Mouse (Mus musculus): ENCODE measurements around the gene Abraxas1. TPM values are rescaled to one million over a fixed set of nuclear protein-coding genes. Genes with fewer than 3 reads are reported as not detected.

Gene Abraxas1
- polyA plus RNA-seq, 1 experiment from 2014 or later = 13.5 TPM

DNA sequence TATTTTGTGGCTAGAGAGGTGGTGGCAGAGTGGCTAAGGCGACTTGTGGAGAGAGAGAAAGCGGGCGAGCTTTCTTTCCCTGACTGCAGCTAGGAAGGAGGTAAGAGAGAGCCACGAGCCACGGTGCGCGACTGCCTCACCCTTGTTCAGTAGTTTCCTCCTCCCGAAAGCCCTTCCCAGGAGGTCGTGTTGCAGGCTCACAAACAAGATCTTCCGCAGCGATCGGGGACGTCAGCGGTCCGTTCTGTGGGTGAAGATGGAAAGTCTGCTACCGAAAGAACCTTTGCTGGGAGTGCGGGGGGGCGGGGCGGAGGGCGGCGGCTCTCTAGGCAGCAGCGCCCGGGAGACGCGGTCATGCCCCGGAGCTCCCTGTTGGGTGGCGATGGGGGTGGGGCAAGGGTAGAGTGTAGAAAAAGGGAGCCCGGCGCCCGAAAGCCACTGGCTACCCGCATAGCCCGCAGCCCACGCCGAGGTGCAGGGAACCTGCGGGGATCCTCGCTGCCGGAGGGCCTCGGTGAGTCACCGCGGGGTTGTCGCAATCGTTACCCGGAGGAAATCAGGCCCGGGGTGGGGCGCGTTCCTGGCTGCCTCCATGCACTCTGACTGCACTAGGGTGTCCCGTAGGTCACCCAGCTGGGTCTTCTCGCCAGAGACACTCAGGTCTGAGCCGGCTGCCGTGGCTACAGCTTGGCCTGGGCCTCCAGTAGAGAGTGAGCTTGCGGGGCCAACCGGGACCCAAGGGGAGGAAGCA is 25.3 kb upstream of the Abraxas1 start:
- H3K9me3 ChIP-seq (replicated peaks) = no peaks in the 10 kb centered on the region
- H3K27me3 ChIP-seq (replicated peaks) = peaks cover 55% of the 10 kb centered on the region
- H3K9ac ChIP-seq (replicated peaks) = peak overlapping the region; percentile 54
- peak; percentile 66 for ATAC-seq (ENCODE audit: low FRiP score)
- H3K4me3 ChIP-seq (replicated peaks) = peak overlapping the region; percentile 56
- H3K27ac ChIP-seq (replicated peaks) = no peak overlapping the region
- under 1% methylated on average over 51 of the region's 52 CpGs for WGBS
- peaks cover 22% of the 10 kb centered on the region for H3K4me1 ChIP-seq
- H3K36me3 ChIP-seq = no peaks in the 10 kb centered on the region
- peak overlapping the region; percentile 99 for H3K4me2 ChIP-seq

DNA sequence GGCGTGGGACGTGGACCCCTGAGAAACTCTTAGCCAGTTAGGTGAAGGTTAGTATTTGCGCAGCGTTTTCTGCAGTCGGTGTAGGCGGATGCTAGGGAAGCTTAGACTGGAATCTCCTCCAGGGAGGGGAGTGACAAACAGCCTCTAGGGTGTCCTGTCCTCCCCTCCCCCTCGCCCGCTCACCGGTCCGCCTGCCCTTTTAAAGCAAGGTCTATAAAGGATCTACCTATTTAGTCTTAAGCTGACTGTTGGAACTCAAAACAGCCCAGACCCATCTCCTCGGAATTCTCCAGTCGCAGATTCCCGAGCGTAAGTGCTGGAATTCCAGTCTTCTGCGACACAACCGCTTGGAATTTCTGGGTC is 24.7 kb upstream of the Abraxas1 start, which contains the start of gene Gpat3:
TSS of gene Gpat3 (plus strand) at position 229 of the 363 bp plus-strand sequence.
- no peaks in the 10 kb centered on the region for H3K9me3 ChIP-seq (replicated peaks)
- ATAC-seq (ENCODE audit: low FRiP score) = no peak
- peak within 1 kb of the TSS; percentile 99 for H3K4me2 ChIP-seq
- H3K36me3 ChIP-seq = no peaks in the 10 kb centered on the region
- peaks cover 22% of the 10 kb centered on the region for H3K4me1 ChIP-seq
- under 1% methylated on average over 16 of the region's 16 CpGs for WGBS
- H3K27me3 ChIP-seq (replicated peaks) = peaks cover 55% of the 10 kb centered on the region
- peak within 1 kb of the TSS; percentile 54 for H3K9ac ChIP-seq (replicated peaks)
- no peak within 1 kb of the TSS for H3K27ac ChIP-seq (replicated peaks)
- peak within 1 kb of the TSS; percentile 56 for H3K4me3 ChIP-seq (replicated peaks)

DNA sequence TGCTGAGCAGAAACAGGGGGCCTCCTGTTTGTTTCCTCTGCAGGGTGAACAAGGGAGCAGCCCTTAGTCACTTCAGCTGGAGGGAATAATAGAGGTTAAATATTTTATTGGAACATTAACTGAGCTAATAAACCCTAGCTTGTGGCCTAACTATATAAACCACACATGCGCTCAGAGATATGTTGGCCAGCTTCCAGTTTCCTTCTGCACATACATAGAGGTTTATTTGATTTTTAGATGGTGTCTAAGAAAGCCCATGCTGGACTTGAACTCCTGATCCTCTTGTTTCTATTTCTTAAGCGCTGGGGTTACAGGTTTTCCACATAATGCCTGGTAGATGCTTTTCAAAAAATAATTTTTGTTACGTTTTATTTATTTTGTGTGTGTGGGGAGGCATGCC is 23.7 kb upstream of the Abraxas1 start:
- Histone ChIP-seq H3K36me3 (no peaks in the 10 kb centered on the region), H3K4me1 (peaks cover 22% of the 10 kb centered on the region), H3K27ac (replicated peaks) (no peak overlapping the region), H3K9me3 (replicated peaks) (no peaks in the 10 kb centered on the region), H3K27me3 (replicated peaks) (peaks cover 54% of the 10 kb centered on the region), H3K9ac (replicated peaks) (no peak overlapping the region), H3K4me2 (no peak overlapping the region), H3K4me3 (replicated peaks) (no peak overlapping the region)
- 57% methylated on average over 3 of the region's 3 CpGs for WGBS
- ATAC-seq (ENCODE audit: low FRiP score) = no peak

DNA sequence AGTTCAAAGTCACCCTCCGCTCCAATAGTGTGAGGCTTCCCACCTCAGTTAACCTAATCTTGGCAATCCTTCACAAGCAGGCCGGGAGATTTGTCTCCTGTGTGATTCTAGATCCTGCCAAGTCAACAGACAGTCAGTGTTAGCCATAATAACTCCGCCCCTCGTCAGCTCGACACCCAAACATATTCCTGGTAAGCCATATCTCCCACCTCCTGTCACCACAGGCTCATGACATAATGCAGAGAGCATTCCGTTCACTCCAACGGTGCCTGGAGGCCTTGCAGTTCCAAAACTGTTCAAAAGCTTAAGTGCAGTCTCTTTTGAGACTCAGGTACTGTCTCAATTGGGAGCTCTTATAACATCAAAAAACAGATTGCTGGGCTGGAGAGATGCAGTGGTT is 17.1 kb upstream of the Abraxas1 start:
- H3K27ac ChIP-seq (replicated peaks) = no peak overlapping the region
- ATAC-seq (ENCODE audit: low FRiP score) = no peak
- no peak overlapping the region for H3K4me3 ChIP-seq (replicated peaks)
- H3K9ac ChIP-seq (replicated peaks) = no peak overlapping the region
- H3K36me3 ChIP-seq = no peaks in the 10 kb centered on the region
- WGBS = 87% methylated on average over 7 of the region's 7 CpGs
- peaks cover 1% of the 10 kb centered on the region; the same call in 1 of the 2 replicates for H3K27me3 ChIP-seq (replicated peaks)
- no peaks in the 10 kb centered on the region for H3K4me1 ChIP-seq
- H3K4me2 ChIP-seq = no peak overlapping the region
- no peaks in the 10 kb centered on the region for H3K9me3 ChIP-seq (replicated peaks)

DNA sequence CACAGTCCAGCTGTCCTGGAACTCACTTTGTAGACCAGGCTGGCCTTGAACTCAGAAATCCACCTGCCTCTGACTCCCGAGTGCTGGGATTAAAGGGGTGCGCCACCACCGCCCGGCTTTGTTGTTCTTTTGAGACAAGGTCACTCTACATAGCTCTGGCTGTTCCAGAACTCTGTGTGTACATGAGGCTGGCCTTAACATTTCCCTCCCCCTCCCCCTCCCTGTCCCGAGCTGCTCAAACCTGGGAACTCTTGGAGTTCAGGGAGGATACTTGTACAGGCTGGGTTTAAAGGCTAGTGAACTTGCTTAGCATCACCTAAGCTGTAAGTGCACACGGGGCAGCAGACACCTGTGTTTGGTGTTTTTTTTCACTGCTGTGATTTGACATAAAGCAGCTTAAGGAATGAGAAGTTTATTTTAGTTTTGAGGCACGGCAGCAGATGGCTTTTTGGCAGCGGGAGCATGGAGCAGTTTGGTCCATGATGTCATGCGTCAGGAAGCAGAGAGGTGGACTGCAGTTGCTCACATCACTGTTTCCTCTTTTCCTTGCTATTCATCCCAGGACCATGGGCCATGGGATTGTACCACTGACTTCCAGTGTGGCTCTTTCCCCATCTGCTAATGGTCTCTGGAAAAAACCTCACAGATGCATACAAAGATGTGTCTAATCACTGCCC is 15.2 kb upstream of the Abraxas1 start:
- Histone ChIP-seq H3K9me3 (replicated peaks) (no peaks in the 10 kb centered on the region), H3K27ac (replicated peaks) (no peak overlapping the region), H3K4me3 (replicated peaks) (no peak overlapping the region), H3K4me2 (no peak overlapping the region), H3K4me1 (no peaks in the 10 kb centered on the region), H3K36me3 (no peaks in the 10 kb centered on the region), H3K27me3 (replicated peaks) (no peaks in the 10 kb centered on the region), H3K9ac (replicated peaks) (no peak overlapping the region)
- no peak for ATAC-seq (ENCODE audit: low FRiP score)
- 78% methylated on average over 9 of the region's 9 CpGs for WGBS

DNA sequence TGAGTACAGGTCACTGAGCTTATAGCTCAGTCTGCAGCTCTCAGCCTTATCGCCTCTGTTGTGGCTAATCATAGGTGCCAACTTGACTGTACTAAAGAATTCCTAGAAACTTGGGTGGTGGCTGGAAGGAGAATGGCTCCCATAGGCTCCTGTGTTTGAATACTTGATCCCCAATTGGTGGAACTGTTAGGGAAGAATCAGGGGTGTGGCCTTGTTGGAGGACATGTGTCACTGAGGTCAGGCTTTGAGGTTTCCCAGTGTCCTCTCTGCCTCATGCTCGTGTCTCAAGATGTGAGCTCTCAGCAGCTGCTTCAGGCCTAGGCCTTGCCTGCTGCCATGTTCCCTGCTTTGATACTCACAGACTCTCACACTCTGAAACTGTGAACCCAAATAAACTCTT is 13.1 kb upstream of the Abraxas1 start:
- no peaks in the 10 kb centered on the region for H3K36me3 ChIP-seq
- WGBS = 92% methylated on average over 2 of the region's 2 CpGs

DNA sequence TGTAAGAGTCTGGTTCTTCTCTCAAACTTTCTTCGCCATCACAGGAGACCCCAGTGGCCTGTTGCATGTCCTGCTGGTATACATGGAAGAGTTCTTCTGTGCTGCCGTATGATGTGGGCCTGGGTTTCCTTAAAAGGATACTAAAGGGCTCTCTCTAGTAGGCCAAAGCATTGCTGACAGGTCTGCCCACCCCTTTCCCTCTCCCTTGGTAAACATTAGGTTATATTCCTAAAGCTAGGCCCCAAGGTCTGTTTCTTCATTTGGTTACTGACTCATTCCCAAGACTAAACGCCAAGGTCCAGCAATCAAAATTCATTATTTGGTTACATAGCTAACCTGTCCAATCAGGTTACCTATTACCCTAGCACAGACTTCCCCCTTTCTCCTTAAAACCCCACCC is 11.9 kb upstream of the Abraxas1 start:
- Histone ChIP-seq H3K27ac (replicated peaks) (no peak overlapping the region), H3K36me3 (no peaks in the 10 kb centered on the region), H3K4me2 (no peak overlapping the region), H3K27me3 (replicated peaks) (no peaks in the 10 kb centered on the region), H3K9me3 (replicated peaks) (no peaks in the 10 kb centered on the region), H3K9ac (replicated peaks) (no peak overlapping the region), H3K4me3 (replicated peaks) (no peak overlapping the region), H3K4me1 (no peaks in the 10 kb centered on the region)
- 84% methylated on average over 3 of the region's 3 CpGs for WGBS
- no peak for ATAC-seq (ENCODE audit: low FRiP score)

More for the DNA sequence above, 13.1 kb upstream of the Abraxas1 start:
- Histone ChIP-seq H3K9me3 (replicated peaks) (no peaks in the 10 kb centered on the region), H3K4me1 (no peaks in the 10 kb centered on the region), H3K4me2 (no peak overlapping the region), H3K27ac (replicated peaks) (no peak overlapping the region), H3K27me3 (replicated peaks) (no peaks in the 10 kb centered on the region), H3K4me3 (replicated peaks) (no peak overlapping the region), H3K9ac (replicated peaks) (no peak overlapping the region)
- no peak for ATAC-seq (ENCODE audit: low FRiP score)

DNA sequence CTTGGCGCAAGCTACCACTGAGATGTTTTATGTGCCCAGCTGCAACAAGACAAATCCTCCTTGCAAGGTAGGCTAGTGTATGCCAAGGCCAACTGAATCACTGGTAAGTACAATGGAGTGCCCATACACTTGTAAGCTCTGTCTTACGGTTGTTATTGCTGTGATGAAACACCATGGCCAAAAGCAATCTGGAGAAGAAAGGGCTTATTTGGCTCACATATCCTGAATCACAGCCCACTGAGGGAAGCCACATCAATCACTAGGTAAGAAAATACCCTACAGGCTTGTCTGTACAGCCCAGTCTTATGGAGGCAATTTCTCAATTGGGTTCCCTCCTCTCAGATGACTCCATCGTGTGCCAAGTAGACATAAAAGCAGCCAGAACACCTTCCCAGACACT is 7.9 kb upstream of the Abraxas1 start:
- WGBS = 58% methylated on average over 3 of the region's 3 CpGs
- Histone ChIP-seq H3K4me3 (replicated peaks) (no peak overlapping the region), H3K36me3 (no peaks in the 10 kb centered on the region), H3K27me3 (replicated peaks) (no peaks in the 10 kb centered on the region), H3K9ac (replicated peaks) (no peak overlapping the region), H3K27ac (replicated peaks) (no peak overlapping the region), H3K9me3 (replicated peaks) (no peaks in the 10 kb centered on the region), H3K4me1 (no peaks in the 10 kb centered on the region), H3K4me2 (no peak overlapping the region)
- ATAC-seq (ENCODE audit: low FRiP score) = no peak

DNA sequence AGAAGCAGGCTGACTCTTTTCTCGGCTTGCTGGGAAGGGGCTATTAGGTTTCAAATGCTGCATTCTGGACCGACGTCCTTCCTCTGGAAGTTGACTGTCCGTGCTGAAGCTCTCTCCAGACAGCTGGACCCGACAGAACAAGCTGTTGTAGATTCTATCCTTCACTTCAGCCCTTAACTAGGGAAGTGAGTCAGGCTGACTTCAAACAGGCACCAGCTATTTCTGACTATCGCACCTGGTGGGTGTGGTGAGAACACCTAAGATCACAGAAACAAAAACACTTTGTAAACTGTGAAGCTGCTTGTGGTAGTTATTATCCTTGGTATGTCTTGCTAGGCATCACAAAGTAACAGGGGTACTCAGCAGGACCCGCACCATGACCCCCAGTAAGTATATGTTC is 5.8 kb upstream of the Abraxas1 start:
- Histone ChIP-seq H3K9ac (replicated peaks) (no peak overlapping the region), H3K27me3 (replicated peaks) (no peaks in the 10 kb centered on the region), H3K27ac (replicated peaks) (no peak overlapping the region), H3K4me2 (no peak overlapping the region), H3K9me3 (replicated peaks) (no peaks in the 10 kb centered on the region), H3K36me3 (no peaks in the 10 kb centered on the region), H3K4me3 (replicated peaks) (no peak overlapping the region), H3K4me1 (no peaks in the 10 kb centered on the region)
- 77% methylated on average over 7 of the region's 7 CpGs for WGBS
- ATAC-seq (ENCODE audit: low FRiP score) = no peak

DNA sequence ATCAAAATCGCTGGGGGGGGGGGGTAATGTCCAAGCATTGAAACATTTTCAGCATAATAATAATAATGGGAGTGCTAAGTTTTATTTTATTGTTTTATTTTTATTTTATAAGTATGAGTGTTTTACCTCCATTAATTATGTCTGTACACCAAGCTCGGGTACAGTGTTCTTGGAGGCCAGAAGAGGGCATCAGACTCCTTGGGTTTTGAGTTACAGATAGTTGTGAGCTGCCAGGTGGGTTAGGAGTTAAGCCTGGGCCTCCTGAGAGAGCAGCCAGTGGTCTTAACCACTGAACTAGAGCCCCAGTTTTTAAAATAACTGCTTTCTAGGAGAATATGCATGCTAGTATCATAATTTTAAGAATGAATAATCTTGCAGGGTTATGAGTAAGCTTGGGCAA is 5.2 kb upstream of the Abraxas1 start:
- Histone ChIP-seq H3K4me1 (0 out of 2 replicates have a peak, but pooled peaks cover 4% of the 10 kb centered on the region), H3K27me3 (replicated peaks) (no peaks in the 10 kb centered on the region), H3K9me3 (replicated peaks) (no peaks in the 10 kb centered on the region), H3K9ac (replicated peaks) (no peak overlapping the region), H3K36me3 (no peaks in the 10 kb centered on the region), H3K4me3 (replicated peaks) (no peak overlapping the region), H3K27ac (replicated peaks) (no peak overlapping the region), H3K4me2 (no peak overlapping the region)
- no peak for ATAC-seq (ENCODE audit: low FRiP score)
- 15% methylated on average over 2 of the region's 2 CpGs for WGBS

DNA sequence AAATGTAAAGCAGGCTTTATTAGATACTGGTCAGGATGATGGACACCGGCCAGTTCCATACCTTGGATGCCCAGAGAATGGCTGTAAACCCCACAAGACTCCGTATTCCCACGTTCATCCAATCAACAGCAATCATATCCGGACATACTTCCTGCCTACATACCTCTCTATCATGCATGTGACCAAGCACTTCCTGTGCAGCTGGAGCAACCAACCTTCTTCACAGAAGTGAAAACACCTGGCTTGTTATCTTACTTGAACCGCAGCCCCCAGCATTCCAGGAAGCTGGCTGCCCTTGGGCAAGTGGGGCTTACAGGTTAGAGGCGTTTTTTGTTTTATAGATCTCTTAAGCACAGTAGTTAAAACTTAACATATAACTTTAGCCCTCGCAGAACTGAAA is 2.1 kb upstream of the Abraxas1 start:
- Histone ChIP-seq H3K36me3 (no peaks in the 10 kb centered on the region), H3K27me3 (replicated peaks) (no peaks in the 10 kb centered on the region), H3K4me3 (replicated peaks) (no peak overlapping the region), H3K4me1 (peaks cover 15% of the 10 kb centered on the region), H3K27ac (replicated peaks) (no peak overlapping the region), H3K9me3 (replicated peaks) (no peaks in the 10 kb centered on the region), H3K4me2 (no peak overlapping the region), H3K9ac (replicated peaks) (no peak overlapping the region)
- ATAC-seq (ENCODE audit: low FRiP score) = no peak
- WGBS = 91% methylated on average over 7 of the region's 7 CpGs

DNA sequence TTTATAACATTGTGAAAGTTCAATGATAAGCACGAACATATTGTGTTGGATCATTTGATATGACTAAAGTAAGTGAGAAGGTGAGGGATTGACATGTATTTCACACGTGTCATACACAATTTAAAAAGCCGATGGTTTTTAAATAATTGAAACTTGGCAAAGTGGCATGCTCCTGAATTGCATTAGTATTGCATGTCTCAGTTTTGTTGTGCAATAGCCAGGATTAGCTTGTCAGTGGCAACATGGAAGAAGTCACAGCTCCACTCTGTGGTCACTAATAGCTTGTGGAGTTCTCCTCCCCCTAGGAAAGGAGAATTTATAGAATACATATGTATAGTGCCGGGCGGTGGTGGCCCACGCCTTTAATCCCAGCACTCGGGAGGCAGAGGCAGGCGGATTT is 610 bp upstream of the Abraxas1 start:
- Histone ChIP-seq H3K27me3 (replicated peaks) (no peaks in the 10 kb centered on the region), H3K4me3 (replicated peaks) (peak overlapping the region; percentile 88; the same call in 1 of the 2 replicates), H3K36me3 (no peaks in the 10 kb centered on the region), H3K9me3 (replicated peaks) (no peaks in the 10 kb centered on the region), H3K4me2 (peak overlapping the region; percentile 91), H3K4me1 (peaks cover 15% of the 10 kb centered on the region), H3K27ac (replicated peaks) (no peak overlapping the region), H3K9ac (replicated peaks) (no peak overlapping the region)
- peak; percentile 15; the same call in 1 of the 2 replicates for ATAC-seq (ENCODE audit: low FRiP score)
- WGBS = 85% methylated on average over 8 of the region's 8 CpGs
